Mouse (Mus musculus) megakaryocyte, embryonic 14.5 days (primary cell): ENCODE data around the gene Ren1. TPM values are rescaled to one million over a fixed set of nuclear protein-coding genes. Genes with fewer than 3 reads are reported as not detected.

Experiments
- H3K27me3 ChIP-seq: replicated peaks from 2 replicates; pipeline ENCODE3; 2012; ENCODE audit warnings: inconsistent platforms
- H3K36me3 ChIP-seq: replicated peaks from 2 replicates; pipeline ENCODE3; 2012; ENCODE audit warnings: low read length, inconsistent platforms, mixed read lengths
- H3K4me1 ChIP-seq: 2 replicates; pipeline ENCODE4 v1.6.1; 2012; ENCODE audit warnings: inconsistent platforms
- H3K4me3 ChIP-seq: replicated peaks from 2 replicates; pipeline ENCODE3; 2012; ENCODE audit warnings: moderate library complexity, mild to moderate bottlenecking, inconsistent platforms
- H3K9me3 ChIP-seq: 2 replicates; pipeline ENCODE4 v1.6.1; 2012; ENCODE audit warnings: inconsistent platforms
- FLI1 ChIP-seq: IDR thresholded peaks from 2 replicates; pipeline ENCODE4 v1.6.1; 2012; ENCODE audit warnings: low read length, inconsistent platforms, mixed read lengths
- GATA1 ChIP-seq: IDR thresholded peaks from 3 replicates; pipeline ENCODE4 v1.6.1; 2012; ENCODE audit warnings: mixed read lengths, low read length, inconsistent platforms, borderline replicate concordance
- polyA plus RNA-seq: library from polyadenylated mRNA; stranded (reverse); fragments of >175 nt; gene quantifications from 2 replicates; pipeline ENCODE4 v1.2.3, GENCODE M21; 2012; ENCODE audit warnings: low replicate concordance; ENCODE audit not compliant: insufficient read depth

The Ren1 gene
- polyA plus RNA-seq, 1 experiment, result not detected

DNA sequence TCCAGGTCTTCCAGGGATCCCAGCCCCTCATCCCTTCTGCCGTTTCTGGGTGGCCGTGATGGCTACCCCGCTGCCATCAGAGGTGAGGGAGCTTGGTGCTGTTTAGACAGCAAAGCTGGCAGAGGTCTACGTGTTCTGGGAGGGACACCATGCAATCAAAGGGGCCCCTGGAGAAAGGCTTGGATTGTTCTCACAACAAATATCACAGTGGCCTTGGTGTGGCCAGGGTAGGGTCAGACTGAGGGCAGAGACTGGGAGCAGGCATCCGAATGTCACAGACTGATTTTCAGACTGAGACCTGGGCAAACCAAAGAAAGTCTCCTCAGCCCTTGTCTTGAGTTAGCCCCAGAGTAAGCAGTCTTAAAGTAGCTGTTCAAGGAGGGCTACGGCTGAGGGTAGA, 21.1 kb downstream of the Ren1 start:
- Histone ChIP-seq H3K9me3 (no peaks in the 10 kb centered on the region), H3K36me3 (no peaks in the 10 kb centered on the region), H3K27me3 (peaks cover 83% of the 10 kb centered on the region), H3K4me3 (no peak overlapping the region), H3K4me1 (peaks cover 9% of the 10 kb centered on the region)
- TF ChIP-seq FLI1, result no peak
- TF ChIP-seq GATA1, result no peak

DNA sequence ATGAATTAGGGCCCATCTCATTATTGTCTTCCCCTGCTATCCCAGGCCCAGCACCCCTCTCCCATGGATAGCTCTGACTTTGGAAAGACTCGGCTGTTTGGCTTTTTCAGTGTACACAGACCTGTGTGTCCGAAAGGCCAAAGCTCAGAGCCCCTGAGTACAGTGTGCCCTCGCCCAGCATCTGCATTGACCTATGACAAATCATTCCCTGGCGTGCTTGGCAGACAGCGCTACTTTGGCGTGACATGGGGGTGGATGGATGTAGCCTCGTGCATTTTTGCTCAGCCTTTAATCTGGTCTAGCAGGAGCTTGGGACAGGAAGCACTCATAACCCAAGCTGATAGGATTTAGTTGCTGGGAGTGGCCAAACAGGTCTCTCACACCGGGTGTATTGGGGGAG, 21.8 kb downstream of the Ren1 start:
- H3K36me3 ChIP-seq, result no peaks in the 10 kb centered on the region
- TF ChIP-seq GATA1, result no peak
- TF ChIP-seq FLI1, result no peak
- H3K4me1 ChIP-seq, result peaks cover 9% of the 10 kb centered on the region
- peaks cover 85% of the 10 kb centered on the region for H3K27me3 ChIP-seq
- H3K9me3 ChIP-seq, result peaks cover 2% of the 10 kb centered on the region; the same call in 1 of the 2 replicates
- H3K4me3 ChIP-seq, result no peak overlapping the region

GRCm38 (mm10) chr1:133375696-133376346, 25.5 kb downstream of the Ren1 start:
- H3K27me3 ChIP-seq, result peaks cover 68% of the 10 kb centered on the region
- TF ChIP-seq GATA1, result no peak
- no peak for TF ChIP-seq FLI1

DNA sequence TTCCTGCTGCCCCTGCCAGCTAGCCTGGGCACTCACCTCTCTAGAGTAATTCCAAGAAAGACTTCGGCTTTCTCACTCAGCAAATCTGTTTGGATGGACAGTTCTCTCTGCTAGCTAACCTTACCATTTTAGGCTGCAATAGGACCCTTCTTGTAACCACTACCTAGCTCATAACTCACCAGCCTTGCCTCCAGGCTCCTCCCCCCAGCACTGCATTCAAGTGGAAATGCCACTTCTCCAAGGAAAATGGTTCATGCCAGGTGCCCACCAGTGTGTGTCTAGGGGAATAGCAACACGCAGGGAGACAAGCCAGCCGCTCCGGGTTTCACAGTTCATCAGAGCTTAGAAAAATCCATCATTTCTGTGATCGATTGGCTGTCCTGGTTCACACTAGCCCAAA, 27.2 kb downstream of the Ren1 start:
- TF ChIP-seq FLI1 (no peak), GATA1 (no peak)
- H3K27me3 ChIP-seq, result peaks cover 52% of the 10 kb centered on the region
- H3K4me1 ChIP-seq, result peaks cover 14% of the 10 kb centered on the region
- H3K36me3 ChIP-seq, result no peaks in the 10 kb centered on the region
- H3K9me3 ChIP-seq, result peaks cover 4% of the 10 kb centered on the region; the same call in 1 of the 2 replicates
- H3K4me3 ChIP-seq, result no peak overlapping the region

More at GRCm38 (mm10) chr1:133375696-133376346, 25.5 kb downstream of the Ren1 start:
- Histone ChIP-seq H3K36me3 (no peaks in the 10 kb centered on the region), H3K9me3 (peaks cover 4% of the 10 kb centered on the region; the same call in 1 of the 2 replicates), H3K4me1 (peaks cover 14% of the 10 kb centered on the region), H3K4me3 (no peak overlapping the region)

DNA sequence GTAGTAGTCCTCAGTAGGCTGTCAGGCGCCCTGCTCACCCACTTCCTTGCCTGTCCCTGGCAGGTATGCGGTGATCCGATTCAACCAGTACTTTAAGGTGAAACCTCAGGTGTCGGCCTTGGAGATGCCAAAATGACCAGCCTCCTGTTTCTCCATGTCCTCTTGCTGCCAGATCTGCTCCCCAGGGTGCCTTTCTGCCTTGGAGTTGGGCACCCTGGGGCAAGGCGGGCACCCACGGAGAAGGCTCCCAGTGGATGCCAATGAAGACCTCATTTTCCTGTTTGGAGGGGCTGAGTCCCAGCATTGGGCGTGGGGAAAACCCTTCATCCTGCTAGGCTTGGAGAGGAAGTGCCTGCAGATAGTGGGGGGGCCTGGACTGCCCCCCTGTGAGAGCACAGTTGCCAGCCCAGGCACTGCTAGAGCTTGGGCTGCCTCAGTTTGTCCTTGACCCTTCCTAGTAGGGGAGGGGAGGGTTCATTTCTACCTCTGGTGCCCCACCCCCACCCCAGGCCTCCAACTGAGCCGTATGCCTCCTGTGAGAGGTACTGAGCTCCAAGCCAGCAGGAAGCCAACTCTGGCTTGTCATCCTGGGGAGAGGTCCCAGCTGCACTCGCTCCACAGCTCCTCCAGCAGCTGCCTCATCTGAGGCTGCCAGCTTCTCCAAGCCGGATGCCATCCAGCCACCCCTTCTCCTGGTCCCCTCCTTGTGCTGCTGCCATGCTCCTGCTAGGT, 29.1 kb downstream of the Ren1 start:
- TF ChIP-seq FLI1 (no peak), GATA1 (no peak)
- H3K27me3 ChIP-seq, result peaks cover 36% of the 10 kb centered on the region

DNA sequence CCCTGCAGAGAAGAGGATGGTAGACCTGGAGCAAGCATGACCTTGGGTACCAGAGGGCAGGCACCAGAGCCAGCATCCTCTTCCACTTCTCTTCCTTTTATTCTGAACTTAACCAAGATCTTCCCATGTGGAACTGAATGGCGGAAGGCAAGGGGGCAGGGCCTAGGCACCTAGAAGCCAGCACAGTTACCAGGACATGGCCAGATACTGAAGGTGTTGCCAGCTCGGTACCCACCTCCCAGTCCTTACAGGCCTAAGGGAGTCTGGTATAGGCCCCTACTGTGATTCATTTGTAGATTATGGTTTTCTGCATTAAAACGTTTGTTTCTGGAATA, 29.6 kb downstream of the Ren1 start:
- peaks cover 33% of the 10 kb centered on the region for H3K27me3 ChIP-seq
- no peaks in the 10 kb centered on the region for H3K36me3 ChIP-seq
- no peak for TF ChIP-seq GATA1
- TF ChIP-seq FLI1, result no peak
- no peak overlapping the region for H3K4me3 ChIP-seq
- peaks cover 14% of the 10 kb centered on the region for H3K4me1 ChIP-seq
- peaks cover 4% of the 10 kb centered on the region; the same call in 1 of the 2 replicates for H3K9me3 ChIP-seq

More for the DNA sequence above, 29.1 kb downstream of the Ren1 start:
- peaks cover 4% of the 10 kb centered on the region; the same call in 1 of the 2 replicates for H3K9me3 ChIP-seq
- H3K4me1 ChIP-seq, result peaks cover 14% of the 10 kb centered on the region
- H3K36me3 ChIP-seq, result no peaks in the 10 kb centered on the region
- no peak overlapping the region for H3K4me3 ChIP-seq

- peaks cover 17% of the 10 kb centered on the region for H3K4me1 ChIP-seq
- no peak overlapping the region for H3K4me3 ChIP-seq
- no peaks in the 10 kb centered on the region for H3K36me3 ChIP-seq
- peaks cover 4% of the 10 kb centered on the region; the same call in 1 of the 2 replicates for H3K9me3 ChIP-seq
- peaks cover 30% of the 10 kb centered on the region for H3K27me3 ChIP-seq
- TF ChIP-seq FLI1 (no peak), GATA1 (no peak)
These were observed 30.2 kb downstream of the Ren1 start for GRCm38 (mm10) chr1:133380347-133381065.

- no peak overlapping the region for H3K4me3 ChIP-seq
- no peak for TF ChIP-seq GATA1
- no peak for TF ChIP-seq FLI1
- peaks cover 3% of the 10 kb centered on the region; the same call in 1 of the 2 replicates for H3K9me3 ChIP-seq
- peaks cover 16% of the 10 kb centered on the region for H3K27me3 ChIP-seq
- H3K4me1 ChIP-seq, result peaks cover 27% of the 10 kb centered on the region
- no peaks in the 10 kb centered on the region for H3K36me3 ChIP-seq
These were observed 31.7 kb downstream of the Ren1 start for GRCm38 (mm10) chr1:133382008-133382407.

GRCm38 (mm10) chr1:133382552-133383155, 32.3 kb downstream of the Ren1 start:
- Histone ChIP-seq H3K36me3 (no peaks in the 10 kb centered on the region), H3K9me3 (no peaks in the 10 kb centered on the region), H3K4me3 (no peak overlapping the region), H3K27me3 (peaks cover 14% of the 10 kb centered on the region), H3K4me1 (peaks cover 27% of the 10 kb centered on the region)
- no peak for TF ChIP-seq GATA1
- TF ChIP-seq FLI1, result no peak
